Mouse (Mus musculus) T-helper 17 cell (primary cell): ENCODE results near the gene Iqcn.

ENCODE experiments used
- in situ Hi-C, 2 experiments: fragments of 300-600 bp; cut with MboI, MseI; formaldehyde crosslinking; loops; 1 replicate in 1 of 2; 2 replicates in 1 of 2; pipeline ENCODE4 v1.15.1; 2025; ENCODE audit warnings: high pct_unique_total_duplicates in 2 of 2

The Iqcn gene

DNA sequence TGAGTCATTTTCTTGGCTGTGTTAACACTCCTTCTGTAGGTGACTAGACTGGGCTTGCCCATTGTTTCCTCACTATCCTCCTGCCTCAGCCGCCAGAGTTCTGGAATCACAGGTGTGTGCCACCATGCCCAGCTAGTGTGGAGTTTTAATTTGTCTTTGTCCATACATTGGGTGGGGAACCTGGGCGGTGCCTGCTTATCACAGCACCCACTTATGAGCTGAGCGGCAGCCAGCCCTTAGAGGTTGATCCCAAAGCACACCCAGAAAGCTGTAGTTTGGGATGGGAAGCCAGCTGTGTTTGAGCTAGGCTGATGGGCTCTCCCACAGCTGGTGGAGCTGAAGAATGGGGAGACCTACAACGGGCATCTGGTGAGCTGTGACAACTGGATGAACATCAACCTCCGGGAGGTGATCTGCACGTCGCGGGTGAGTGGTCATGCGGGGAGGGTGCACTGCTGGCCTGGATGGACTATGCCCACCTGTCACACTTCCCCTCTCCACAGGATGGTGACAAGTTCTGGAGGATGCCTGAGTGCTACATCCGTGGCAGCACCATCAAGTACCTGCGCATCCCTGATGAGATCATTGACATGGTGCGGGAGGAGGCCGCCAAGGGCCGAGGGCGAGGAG lies 25.7 kb upstream of the Iqcn start:
- in situ Hi-C loops: no loop called here

GRCm38 (mm10) chr8:70678679-70679078 lies 24.6 kb upstream of the Iqcn start:
- in situ Hi-C loops: no loop called here

DNA sequence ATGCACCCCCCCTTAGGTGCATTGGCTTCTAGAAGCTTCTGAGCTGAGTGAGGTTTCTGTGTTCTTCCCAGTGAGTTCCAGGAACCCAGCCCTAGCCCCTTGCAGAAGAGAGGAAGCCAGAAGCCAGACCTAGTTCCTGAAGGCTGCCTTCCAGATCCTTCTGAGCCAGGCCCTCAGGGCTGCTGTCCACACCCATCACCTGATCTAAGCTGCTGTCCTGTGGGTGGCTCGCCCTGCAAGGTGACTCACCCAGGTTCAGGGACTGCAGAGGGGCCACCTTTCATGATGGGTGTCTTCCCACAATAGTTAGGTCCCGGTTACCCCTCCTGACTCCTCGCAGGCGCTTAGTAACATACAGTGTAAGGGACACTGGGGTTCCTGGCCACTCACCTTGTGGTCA lies 23.9 kb upstream of the Iqcn start:
- in situ Hi-C loops: no loop called here

- in situ Hi-C loops: no loop called here
Observed at GRCm38 (mm10) chr8:70680039-70680438, 23.2 kb upstream of the Iqcn start.

- in situ Hi-C loops: no loop called here
Observed at GRCm38 (mm10) chr8:70681410-70681809, 21.8 kb upstream of the Iqcn start.

DNA sequence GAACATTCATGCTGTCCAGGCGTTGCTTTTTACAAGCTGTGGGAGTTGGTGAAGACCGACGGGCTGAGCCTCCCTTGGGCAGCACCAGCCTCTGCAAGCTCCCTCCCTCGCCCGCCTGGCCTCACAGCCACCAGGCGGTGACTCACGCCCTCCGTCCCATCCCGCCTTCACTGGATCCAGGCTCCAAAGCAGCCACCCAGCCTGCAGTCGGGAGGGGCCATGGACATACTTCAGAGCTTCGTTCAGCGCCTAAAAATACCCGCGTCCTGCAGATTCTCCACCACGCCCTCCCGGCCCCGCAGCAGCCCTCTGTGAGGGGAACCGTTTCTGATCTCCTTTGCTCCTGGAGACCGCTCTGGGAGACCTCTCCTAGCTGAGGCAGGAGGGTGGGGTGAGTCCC lies 21.1 kb upstream of the Iqcn start:
- in situ Hi-C loops: no loop called here

GRCm38 (mm10) chr8:70682692-70683091 lies 20.6 kb upstream of the Iqcn start:
- in situ Hi-C loops: no loop called here

DNA sequence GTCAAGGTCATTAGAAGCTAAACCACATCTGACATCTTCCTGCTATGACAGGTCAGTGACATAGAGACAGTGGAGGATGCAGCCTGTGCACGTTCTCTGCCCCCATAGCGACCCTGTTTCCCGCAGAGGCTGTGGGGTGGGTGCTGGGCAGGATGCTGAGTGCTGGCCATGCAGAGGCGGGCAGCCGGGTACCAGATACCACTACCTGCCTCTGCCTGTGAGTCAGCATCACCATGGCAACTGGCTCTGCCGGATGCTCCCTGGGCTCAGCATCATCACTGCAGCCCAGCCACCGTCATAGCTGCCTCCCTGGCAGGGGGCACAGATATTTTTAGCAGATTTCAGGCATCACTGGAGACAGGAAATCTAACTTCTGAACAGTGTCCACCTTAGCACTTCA lies 19.0 kb upstream of the Iqcn start:
- in situ Hi-C loops: no loop called here

DNA sequence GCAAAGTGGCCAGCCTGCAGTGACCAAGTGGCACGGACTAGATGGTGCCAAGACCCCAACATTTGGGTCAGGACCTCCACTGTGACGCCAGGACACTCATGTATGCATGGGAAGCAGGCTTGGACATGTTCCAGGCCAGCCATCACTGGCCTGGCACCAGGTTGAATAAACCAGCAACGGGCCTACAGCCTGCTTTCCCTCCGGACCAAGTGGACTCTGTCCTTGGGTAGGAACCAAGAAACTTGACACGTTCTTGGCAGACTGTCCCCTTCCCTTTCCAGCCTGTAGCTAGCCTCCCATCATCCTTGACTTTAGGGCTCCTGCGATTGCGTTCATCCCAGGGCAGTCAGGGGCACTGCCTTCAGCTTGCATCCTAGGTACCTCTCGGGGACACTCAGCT lies 15.7 kb upstream of the Iqcn start:
- in situ Hi-C loops: no loop called here

- in situ Hi-C loops: no loop called here
Observed at GRCm38 (mm10) chr8:70688136-70688535, 15.1 kb upstream of the Iqcn start.

DNA sequence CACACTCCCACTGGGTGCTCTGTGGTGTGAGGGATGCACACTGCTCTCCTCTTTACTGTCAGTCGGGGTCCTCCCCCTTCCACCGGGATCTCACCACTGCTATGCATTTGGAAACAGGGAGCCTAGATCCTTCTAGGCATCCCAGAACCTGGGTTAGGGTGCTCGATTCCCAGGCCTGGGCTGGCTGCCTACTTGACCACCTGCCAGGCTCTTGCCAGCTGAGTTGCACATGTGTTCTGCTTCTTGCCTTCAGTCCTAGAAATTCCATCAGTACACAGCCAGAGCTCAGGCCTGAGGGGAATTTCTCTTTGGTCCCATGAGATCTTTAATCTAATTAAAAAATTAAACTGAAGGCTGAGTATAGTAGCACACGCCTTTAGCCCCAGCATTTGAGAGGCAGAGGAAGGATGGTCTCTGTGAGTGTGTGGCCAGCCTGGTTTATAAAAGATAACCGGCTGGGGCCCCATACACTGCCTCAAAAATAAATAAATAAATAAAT lies 13.3 kb upstream of the Iqcn start:
- in situ Hi-C loops: no loop called here

DNA sequence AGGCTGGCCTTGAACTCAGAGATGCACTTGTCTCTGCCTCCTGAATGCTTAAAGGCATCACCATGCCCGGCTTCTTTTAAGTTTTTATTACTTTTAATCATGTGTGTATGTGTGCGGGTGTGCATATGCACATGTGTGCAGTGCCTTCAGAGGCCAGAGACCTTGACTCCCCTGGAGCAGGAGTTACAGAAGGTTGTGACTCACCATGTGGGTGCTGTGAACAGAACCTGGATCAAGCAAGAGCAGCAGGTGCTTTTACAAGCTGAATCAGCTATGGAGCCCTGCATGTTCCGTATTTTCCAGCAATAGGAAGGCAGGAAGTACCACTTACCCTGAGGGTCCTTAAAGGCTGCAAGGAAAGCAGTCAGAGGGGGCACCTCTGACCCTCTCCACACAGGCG lies 12.0 kb upstream of the Iqcn start:
- in situ Hi-C loops: no loop called here

GRCm38 (mm10) chr8:70691727-70692231 lies 11.5 kb upstream of the Iqcn start:
- in situ Hi-C loops: no loop called here

- in situ Hi-C loops: no loop called here
Observed at GRCm38 (mm10) chr8:70693636-70694035, 9.6 kb upstream of the Iqcn start.

GRCm38 (mm10) chr8:70695318-70696018 lies 7.8 kb upstream of the Iqcn start:
- in situ Hi-C loops: loop anchor here in 1 of 2 experiments (5.0 kb wide), 1 partner anchor 83 kb away; no protein-coding TSS in a partner anchor

DNA sequence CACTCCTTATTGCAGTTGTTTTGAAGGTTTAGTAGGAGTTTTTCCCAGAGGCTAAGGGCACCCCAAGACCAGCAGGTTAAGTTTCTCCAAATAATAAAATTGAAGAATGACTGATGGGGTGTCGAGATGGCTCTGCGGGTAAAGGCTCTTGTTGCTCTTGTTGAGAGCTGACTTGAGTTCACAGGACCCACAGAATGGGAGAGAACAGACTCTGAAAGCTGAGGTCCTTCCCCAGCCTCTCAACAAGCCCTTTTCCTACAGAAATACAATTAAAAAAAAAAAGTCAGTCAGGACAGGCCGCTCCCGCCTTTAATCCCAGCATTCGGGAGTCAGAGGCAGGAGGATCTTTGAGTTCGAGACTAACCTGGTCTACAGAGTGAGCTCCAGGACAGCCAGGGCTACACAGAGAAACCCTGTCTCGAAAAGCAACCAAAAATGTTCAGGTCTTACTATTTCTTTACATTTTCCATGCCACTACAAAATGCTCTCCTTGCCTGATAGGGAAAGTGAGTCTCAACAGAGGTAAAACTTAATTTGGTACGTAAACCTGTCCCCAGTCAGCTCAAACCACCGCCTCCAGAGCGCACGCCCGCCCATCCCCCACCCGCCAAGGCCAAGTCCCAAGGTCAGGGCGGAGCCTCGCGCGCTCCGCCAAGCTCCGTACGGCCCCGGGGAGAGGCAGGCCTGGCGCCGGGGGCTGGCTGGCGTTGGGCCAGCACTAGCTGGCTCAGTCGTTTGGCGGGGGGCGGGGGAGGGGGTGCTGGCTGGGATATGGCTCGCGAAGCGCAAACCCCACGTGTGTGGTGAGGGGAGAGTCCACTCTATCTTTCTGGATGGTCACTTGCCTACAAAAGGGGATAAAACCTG lies 7.0 kb upstream of the Iqcn start:
- in situ Hi-C loops: loop anchor here in 1 of 2 experiments (5.0 kb wide), 1 partner anchor 84 kb away; no protein-coding TSS in a partner anchor

DNA sequence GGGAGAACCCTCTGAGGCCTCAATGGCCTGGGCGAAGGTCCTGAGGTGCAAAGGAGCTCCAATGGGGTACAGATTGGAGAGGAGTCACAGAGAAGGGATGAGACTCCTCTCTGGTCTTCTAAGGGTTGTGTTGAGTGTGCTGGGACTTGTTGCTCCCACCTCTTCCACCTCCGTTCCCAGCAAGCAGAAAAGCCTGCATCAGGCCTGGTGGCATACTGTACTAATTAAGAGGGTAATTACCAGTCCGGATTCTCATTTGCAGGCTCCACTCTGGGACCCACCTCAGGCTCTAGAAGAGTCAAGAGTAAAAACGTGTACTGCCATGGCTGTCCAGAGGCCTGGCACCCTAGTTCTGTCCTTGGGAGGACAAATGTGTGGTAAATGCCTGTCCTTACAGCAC lies 6.3 kb upstream of the Iqcn start:
- in situ Hi-C loops: loop anchor here in 1 of 2 experiments (5.0 kb wide), 1 partner anchor 85 kb away; no protein-coding TSS in a partner anchor

DNA sequence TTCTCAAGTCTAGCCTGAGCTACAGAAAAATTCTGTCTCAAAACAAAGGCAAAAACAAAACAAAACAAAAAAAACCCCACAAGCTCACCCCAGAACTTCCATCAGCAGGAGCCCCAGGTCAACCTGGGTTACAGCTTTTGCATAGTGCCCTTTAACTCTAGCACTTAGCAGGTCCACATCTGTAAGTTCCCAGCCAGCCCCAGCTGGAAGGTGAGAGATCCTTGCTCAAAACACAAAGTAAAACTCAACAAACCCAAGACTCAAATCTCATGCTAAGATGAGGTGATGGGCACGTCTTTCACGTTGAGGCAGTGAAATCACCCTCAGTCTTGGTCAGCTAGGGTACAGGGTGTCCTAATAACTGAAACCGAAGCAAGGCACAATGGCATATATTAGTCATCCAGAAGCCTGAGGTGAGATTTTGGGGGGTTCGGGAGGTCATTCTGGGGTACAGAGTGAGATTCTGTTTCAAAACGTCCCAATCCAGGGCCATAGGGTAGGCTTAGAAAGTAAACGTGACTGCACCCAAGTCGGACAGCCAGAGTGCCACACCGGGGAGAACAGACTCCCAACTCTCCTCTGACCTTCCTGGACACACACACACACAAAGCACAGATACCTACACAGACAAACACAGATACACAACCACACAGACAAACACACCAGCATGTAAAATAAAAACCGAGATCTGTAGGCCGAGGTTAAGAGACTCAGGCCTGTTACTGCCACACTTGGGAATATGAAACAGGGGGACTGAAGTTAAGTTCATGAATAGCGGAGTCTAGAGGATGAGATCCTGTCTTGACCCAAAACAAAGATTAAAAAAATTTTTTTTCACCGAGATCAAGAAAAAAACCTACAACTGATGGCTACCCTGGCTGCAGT lies 5.6 kb upstream of the Iqcn start:
- in situ Hi-C loops: loop anchor here in 1 of 2 experiments (5.0 kb wide), 1 partner anchor 85 kb away; no protein-coding TSS in a partner anchor

DNA sequence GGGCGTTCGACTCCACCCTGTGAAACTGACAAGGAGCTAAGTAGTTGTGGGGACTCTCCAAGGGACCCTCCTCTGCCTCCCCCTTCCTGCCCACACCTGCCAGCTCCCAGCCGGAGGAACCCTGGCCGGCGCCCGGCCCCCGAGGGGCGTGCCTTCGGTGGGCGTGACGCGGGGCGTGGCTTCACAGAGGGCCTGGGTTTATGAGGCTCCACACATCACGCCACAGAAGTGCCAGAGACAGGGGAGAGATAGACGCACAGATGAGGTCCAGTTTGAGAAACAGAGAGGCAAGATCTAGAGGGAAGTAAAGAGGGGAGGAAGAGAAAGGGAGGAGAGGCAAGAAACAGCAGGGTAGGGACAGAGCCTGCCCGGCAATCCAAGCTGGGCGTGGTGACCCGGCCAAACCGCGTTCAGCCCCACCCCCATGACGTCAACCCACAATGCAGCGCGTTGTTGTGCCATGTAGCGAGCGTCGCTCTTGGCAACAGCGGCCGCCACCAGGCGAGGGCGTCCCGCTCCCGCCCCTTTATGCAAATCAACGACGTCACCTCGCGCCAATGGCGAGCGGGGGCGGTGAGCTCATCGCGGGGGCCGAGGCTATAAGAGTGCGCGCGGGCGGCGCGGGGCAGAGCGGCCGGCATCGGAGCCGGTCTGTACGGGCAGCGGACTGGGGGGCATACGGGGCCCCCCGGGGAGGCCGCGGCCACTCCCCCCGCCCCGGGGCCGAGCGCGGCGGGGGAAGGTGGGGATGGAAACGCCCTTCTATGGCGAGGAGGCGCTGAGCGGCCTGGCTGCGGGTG lies 4.7 kb upstream of the Iqcn start, which contains the start of gene Jund:
Gene Jund, plus strand, starts transcription at position 640 of the 800 bp plus-strand sequence.
- in situ Hi-C loops: loop anchor here in 1 of 2 experiments (5.0 kb wide), 1 partner anchor 86 kb away; no protein-coding TSS in a partner anchor
